Mouse (Mus musculus) spleen, embryonic (tissue): Measurements from ENCODE around the gene Ccdc36.

Source experiments
- CTCF ChIA-PET: fragments of 350-600 bp; sonication (Branson Sonifier 250); formaldehyde crosslinking; loops from one replicate; lab custom pipeline; 2022; lab: Charles Lee

The Ccdc36 gene

DNA sequence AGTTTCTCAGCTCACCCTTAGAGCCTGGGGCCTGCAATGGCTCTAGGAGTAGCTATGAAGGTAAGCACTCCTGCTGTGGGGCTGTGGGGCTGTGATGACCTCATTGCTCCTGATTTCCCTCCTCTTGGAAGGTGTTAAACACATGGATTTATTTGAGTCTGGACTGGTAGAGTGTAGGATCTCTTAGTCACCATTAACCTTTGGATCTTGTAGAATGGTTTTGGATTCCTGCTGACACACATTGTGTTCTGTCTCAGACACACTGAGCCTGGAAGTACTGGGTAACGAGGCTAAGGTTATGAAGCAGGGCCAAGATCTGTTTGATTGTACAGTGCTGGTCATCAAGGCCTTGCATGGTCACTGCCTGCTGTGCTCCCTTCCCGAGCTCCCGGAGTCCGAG, 49.0 kb downstream of the Ccdc36 start:
- CTCF ChIA-PET: no interaction called here

DNA sequence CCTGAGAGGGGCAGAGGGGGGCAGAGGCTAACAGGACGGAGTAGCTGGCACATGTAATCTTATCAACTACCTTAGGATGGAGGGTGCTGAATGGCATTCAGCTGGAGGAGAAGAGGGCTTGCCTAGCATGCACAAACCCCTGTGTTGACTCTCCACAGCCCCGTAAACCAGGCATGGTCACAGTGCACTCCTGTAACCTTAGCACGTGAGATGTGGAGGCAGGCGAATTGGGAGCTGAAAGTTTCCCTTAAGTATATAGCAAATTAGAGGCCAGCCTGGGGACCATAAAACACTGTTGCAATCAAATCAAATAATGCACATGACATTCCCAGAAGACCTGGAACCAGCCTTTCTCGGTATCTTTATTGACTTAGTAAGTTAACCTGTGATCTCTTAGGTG, 49.5 kb downstream of the Ccdc36 start:
- CTCF ChIA-PET: interaction anchor here (0.6 kb wide), 1 partner anchor 307 kb away, joined by 6 read pairs; no protein-coding TSS in a partner anchor

DNA sequence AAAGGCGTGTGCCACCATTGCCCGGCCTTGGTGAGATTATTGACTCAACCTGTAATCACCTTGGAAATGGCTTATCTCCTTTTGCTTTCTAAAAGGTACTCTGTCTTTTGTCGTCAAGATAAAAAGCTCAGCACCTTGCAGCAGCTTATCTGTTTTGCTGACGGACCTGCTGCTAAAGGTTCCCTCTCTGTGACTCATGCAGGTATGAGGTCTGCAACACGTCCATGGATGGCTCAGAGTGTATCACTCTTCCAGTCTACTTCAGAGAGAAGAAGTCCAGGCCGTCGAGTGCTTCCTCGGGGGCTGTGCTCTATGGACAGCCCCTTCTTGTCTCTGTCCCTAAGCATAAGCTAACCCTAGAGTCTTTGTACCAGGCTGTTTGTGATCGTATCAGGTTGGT, 50.0 kb downstream of the Ccdc36 start:
- CTCF ChIA-PET: interaction anchor here (0.6 kb wide), 1 partner anchor 308 kb away, joined by 6 read pairs; no protein-coding TSS in a partner anchor
